Mouse (Mus musculus) CD4-positive, CD25-positive, alpha-beta regulatory T cell (primary cell): Measurements from ENCODE around the gene Abcb1a. TPM values are rescaled to one million over a fixed set of nuclear protein-coding genes. Genes with fewer than 3 reads are reported as not detected.

Source experiments
- polyA plus RNA-seq: library from polyadenylated mRNA; unstranded; fragments of 100-300 nt; shearing (Covaris generic); gene quantifications from one replicate; pipeline ENCODE4 v1.2.1, GENCODE M21; 2017

Gene Abcb1a
- polyA plus RNA-seq, result 22.2 TPM

GRCm38 (mm10) chr5:8659911-8660737 lies at the start of gene Abcb1a:
TSS of gene Abcb1a (plus strand) at chr5:8660077.

GRCm38 (mm10) chr5:8622596-8623231 lies 37.2 kb upstream of the Abcb1a start, which contains the start of gene Rundc3b:
TSS of gene Rundc3b (minus strand) at chr5:8622952.

Other genes with a start within 250 kb of the Abcb1a start
- gene Dbf4, start 237.4 kb upstream of the Abcb1a start, polyA plus RNA-seq, result 21.9 TPM
- 26.3 TPM for gene Slc25a40, start 237.2 kb upstream of the Abcb1a start, polyA plus RNA-seq
- gene Rundc3b, start 37.1 kb upstream of the Abcb1a start, polyA plus RNA-seq, result 11.3 TPM
- 13.0 TPM for gene Abcb1b, start 138.1 kb downstream of the Abcb1a start, polyA plus RNA-seq
- gene Abcb4, start 233.6 kb downstream of the Abcb1a start, polyA plus RNA-seq, result 0.30 TPM